In the genomic region with DNA sequence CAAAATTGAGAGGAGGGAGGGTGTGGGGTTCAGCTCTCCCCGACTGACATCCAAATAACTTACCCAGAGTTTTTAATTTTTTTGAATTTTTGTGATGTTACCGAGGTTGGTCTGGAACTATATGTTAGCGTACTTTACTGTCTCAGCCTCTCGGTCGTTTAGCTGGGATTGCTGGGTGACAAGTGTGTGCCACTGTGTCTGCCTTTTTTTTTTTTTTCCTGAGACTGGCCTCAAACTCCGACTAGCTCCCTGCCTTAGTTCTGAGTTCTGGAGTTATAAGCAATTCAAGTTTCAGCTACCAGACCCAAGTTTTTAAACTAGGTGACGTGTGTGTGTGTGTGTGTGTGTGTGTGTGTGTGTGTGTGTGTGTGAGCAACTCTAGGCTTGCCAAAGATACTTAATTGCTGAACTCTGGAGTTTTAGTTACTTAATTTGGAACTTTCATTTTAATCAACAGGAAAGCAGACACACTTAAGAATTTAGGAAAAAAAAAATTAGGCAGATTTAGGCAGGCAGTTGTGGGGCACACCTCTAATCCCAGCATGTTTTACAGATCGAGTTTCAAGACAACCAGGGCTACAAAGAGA, we compare ENCODE assay signal across 8 mouse cellular contexts. TPM values are rescaled to one million over a fixed set of nuclear protein-coding genes. Genes with fewer than 3 reads are reported as not detected.
DNase-seq lines count a peak whose midpoint lies in the region; ATAC-seq and TF ChIP-seq lines count a peak whose summit lies in the region.

No protein-coding gene starts in this region.

- WGBS in heart, embryonic 16.5 days, result 18% methylated on average over 8 of the region's 8 CpGs
- WGBS in hindbrain, embryonic 11.5 days, result 30% methylated on average over 8 of the region's 8 CpGs
- 23% methylated on average over 8 of the region's 8 CpGs for WGBS in midbrain, embryonic 13.5 days
- 12% methylated on average over 8 of the region's 8 CpGs for WGBS in lung, adult 2 months

- H3K4me1 ChIP-seq in heart, embryonic 16.5 days (ENCODE audit: control insufficient read depth, insufficient read depth, low read length), result peaks cover 17% of the 10 kb centered on the region
- H3K4me1 ChIP-seq in MEL (ENCODE audit: control insufficient read depth in 1 of 2, insufficient read depth in 2 of 2, low read length in 2 of 2), result peaks cover 9 to 19% of the 10 kb centered on the region in 2 experiments
- no peaks in the 10 kb centered on the region for H3K4me1 ChIP-seq in hindbrain, embryonic 11.5 days (replicated peaks; ENCODE audit: control insufficient read depth, insufficient read depth, low read length)
- peaks cover 25% of the 10 kb centered on the region for H3K4me1 ChIP-seq in midbrain, embryonic 13.5 days (replicated peaks)
- no peaks in the 10 kb centered on the region for H3K4me1 ChIP-seq in lung, adult 2 months (ENCODE audit: control insufficient read depth, insufficient read depth, low read length)

- TF ChIP-seq RAD21 in MEL (IDR thresholded peaks at IDR 0.05; ENCODE audit: low read depth, low read length), result no peak

- no peak for ATAC-seq in heart, embryonic 16.5 days (replicated peaks; ENCODE audit: extremely low read depth, insufficient read depth, low FRiP score)
- no peak for ATAC-seq in hindbrain, embryonic 11.5 days (ENCODE audit: low FRiP score)
- ATAC-seq in midbrain, embryonic 13.5 days, result no peak
- no peak for ATAC-seq in activated CD4-positive, CD25-positive, alpha-beta regulatory T cell, adult 4 months

- no peak for TF ChIP-seq CTCF in MEL (IDR thresholded peaks at IDR 0.05 in 2 of 3, conservative IDR thresholded peaks at IDR 0.05 in 1 of 3; ENCODE audit: control insufficient read depth in 1 of 3, insufficient read depth in 1 of 3, low read depth in 2 of 3, low read length in 3 of 3, poor library complexity in 1 of 3, severe bottlenecking in 1 of 3)
- no peak for TF ChIP-seq CTCF in lung, adult 2 months (IDR thresholded peaks at IDR 0.05; ENCODE audit: insufficient read depth, low read length)

- TF ChIP-seq POLR2A in MEL (IDR thresholded peaks at IDR 0.05; ENCODE audit: control insufficient read depth in 1 of 2, insufficient read depth in 1 of 2, low read depth in 1 of 2, low read length in 2 of 2, poor library complexity in 1 of 2), result no peak
- TF ChIP-seq POLR2A in lung, adult 2 months (IDR thresholded peaks at IDR 0.05; ENCODE audit: borderline replicate concordance, extremely low read depth, low read depth, low read length), result no peak

- TF ChIP-seq EP300 in MEL (IDR thresholded peaks at IDR 0.05; ENCODE audit: low read depth in 1 of 2, low read length in 2 of 2), result no peak

- peak overlapping the region; percentile 94 for H3K4me3 ChIP-seq in heart, embryonic 16.5 days (ENCODE audit: low read length)
- H3K4me3 ChIP-seq in MEL (ENCODE audit: control insufficient read depth in 1 of 2, insufficient read depth in 1 of 2, low read depth in 2 of 2, low read length in 2 of 2), result peak overlapping the region; percentile 86 to 87
- peak overlapping the region; percentile 92 for H3K4me3 ChIP-seq in hindbrain, embryonic 11.5 days (ENCODE audit: low read depth, low read length)
- peak overlapping the region; percentile 82 for H3K4me3 ChIP-seq in midbrain, embryonic 13.5 days (replicated peaks)
- no peak overlapping the region for H3K4me3 ChIP-seq in lung, adult 2 months (replicated peaks; ENCODE audit: extremely low read depth, low read depth, low read length)

- no peaks in the 10 kb centered on the region for H3K36me3 ChIP-seq in heart, embryonic 16.5 days (ENCODE audit: control insufficient read depth, insufficient read depth)
- H3K36me3 ChIP-seq in MEL (ENCODE audit: control insufficient read depth in 1 of 2, insufficient read depth in 2 of 2, low read length in 2 of 2), result peaks cover 14 to 43% of the 10 kb centered on the region in 2 experiments
- no peaks in the 10 kb centered on the region for H3K36me3 ChIP-seq in hindbrain, embryonic 11.5 days (ENCODE audit: control insufficient read depth, insufficient read depth, low read length)
- no peaks in the 10 kb centered on the region for H3K36me3 ChIP-seq in midbrain, embryonic 13.5 days

- peak overlapping the region; percentile 72 for H3K4me2 ChIP-seq in heart, embryonic 16.5 days (ENCODE audit: low read depth, low read length)
- H3K4me2 ChIP-seq in hindbrain, embryonic 11.5 days (replicated peaks; ENCODE audit: low read depth, low read length), result peak overlapping the region; percentile 53
- peak overlapping the region; percentile 84 for H3K4me2 ChIP-seq in midbrain, embryonic 13.5 days (replicated peaks)

- no peaks in the 10 kb centered on the region for H3K9me3 ChIP-seq in heart, embryonic 16.5 days (replicated peaks; ENCODE audit: control insufficient read depth, low read length)
- no peaks in the 10 kb centered on the region for H3K9me3 ChIP-seq in MEL (replicated peaks; ENCODE audit: insufficient read depth, low read length)
- no peaks in the 10 kb centered on the region for H3K9me3 ChIP-seq in hindbrain, embryonic 11.5 days (ENCODE audit: control insufficient read depth, low read length)
- no peaks in the 10 kb centered on the region for H3K9me3 ChIP-seq in midbrain, embryonic 13.5 days

- no peak for DNase-seq in heart, postnatal 14 days
- DNase-seq in MEL (ENCODE audit: low read depth, low spot score), result peak; percentile 41
- no peak for DNase-seq in hindbrain, embryonic 11.5 days (ENCODE audit: low spot score)
- no peak for DNase-seq in adrenal gland, postnatal 36 days
- DNase-seq in lung, adult 2 months, result no peak

- intact Hi-C loops in heart, postnatal 14 days (cut with DNase I), result no loop called here

- H3K27me3 ChIP-seq in heart, embryonic 16.5 days (ENCODE audit: control insufficient read depth, insufficient read depth, low read length), result no peaks in the 10 kb centered on the region
- no peaks in the 10 kb centered on the region for H3K27me3 ChIP-seq in MEL (ENCODE audit: control insufficient read depth in 1 of 2, insufficient read depth in 2 of 2, low read length in 2 of 2)
- H3K27me3 ChIP-seq in hindbrain, embryonic 11.5 days (ENCODE audit: control insufficient read depth, insufficient read depth, low read length), result no peaks in the 10 kb centered on the region
- H3K27me3 ChIP-seq in midbrain, embryonic 13.5 days, result no peaks in the 10 kb centered on the region

- H3K27ac ChIP-seq in heart, embryonic 16.5 days (ENCODE audit: low read length), result no peak overlapping the region
- H3K27ac ChIP-seq in MEL (ENCODE audit: control insufficient read depth, low read depth, low read length), result peak overlapping the region; percentile 16; the same call in 1 of the 2 replicates
- H3K27ac ChIP-seq in hindbrain, embryonic 11.5 days (ENCODE audit: low read depth, low read length), result no peak overlapping the region
- no peak overlapping the region for H3K27ac ChIP-seq in midbrain, embryonic 13.5 days

- peaks cover 58% of the 10 kb centered on the region for H3K79me2 ChIP-seq in MEL (ENCODE audit: control insufficient read depth, insufficient read depth, low read length, poor library complexity)

- H3K9ac ChIP-seq in heart, embryonic 16.5 days (ENCODE audit: low read length), result peak overlapping the region; percentile 86
- H3K9ac ChIP-seq in MEL (ENCODE audit: control insufficient read depth, low read depth, low read length, poor library complexity, severe bottlenecking), result peak overlapping the region; percentile 92
- 0 out of 2 replicates have a peak overlapping the region, but pooled peaks have one; percentile 8 for H3K9ac ChIP-seq in hindbrain, embryonic 11.5 days (ENCODE audit: low read depth, low read length)
- H3K9ac ChIP-seq in midbrain, embryonic 13.5 days (replicated peaks), result peak overlapping the region; percentile 46; the same call in 1 of the 2 replicates

TF ChIP-seq in MEL, 35 proteins besides CTCF, POLR2A, EP300 and RAD21 (continues in another document):
- no peak for TF ChIP-seq POLR2AphosphoS5 (IDR thresholded peaks at IDR 0.05; ENCODE audit: borderline replicate concordance, low read depth, low read length)
- TF ChIP-seq USF1 (IDR thresholded peaks at IDR 0.05; ENCODE audit: low read depth, low read length), result no peak

RNA-seq across cellular contexts. Expression of a gene that starts 1.3 kb away (rescaled TPM):
- 43.7 and 51.5 TPM in 2 replicates for polyA plus RNA-seq in heart, embryonic 16.5 days (2015; fragmentation: Nextera tagmentation; extraction: Ambion mirVana)
- 1 to 10 TPM; 3.4 to 6.5 TPM for total RNA-seq in heart, postnatal 14 days (2021)
- total RNA-seq in MEL (2012; rRNA removed), result 50.5 and 62.6 TPM in 2 replicates
- 10 to 100 TPM; 44.8 to 50.1 TPM for polyA plus RNA-seq in MEL (2012; ENCODE audit: insufficient read depth in 1 of 2, insufficient read length in 2 of 2, low read depth in 1 of 2, low replicate concordance in 2 of 2, missing spikeins in 1 of 2)
- polyA plus RNA-seq in hindbrain, embryonic 11.5 days (2014; fragmentation: Nextera tagmentation; extraction: Ambion mirVana), result 73.5 and 79.9 TPM in 2 replicates
- 27.1 and 29.0 TPM in 2 replicates for polyA plus RNA-seq in midbrain, embryonic 13.5 days (2015; fragmentation: Nextera tagmentation; extraction: Ambion mirVana)
- 1 to 10 TPM; 3.2 to 3.3 TPM for total RNA-seq in adrenal gland, postnatal 36 days (2021)
- 0.31 and 0.80 TPM in 2 replicates for polyA plus RNA-seq in lung, adult 2 months (2012; rRNA removed)
- 10 to 100 TPM; 16.6 to 21.3 TPM for polyA plus RNA-seq in activated CD4-positive, CD25-positive, alpha-beta regulatory T cell, adult 4 months (2017; shearing (Covaris generic))

RNA-seq across cellular contexts. Expression of a gene that starts 39.8 kb away (rescaled TPM):
- 81.9 and 85.6 TPM in 2 replicates for polyA plus RNA-seq in heart, embryonic 16.5 days (2015; fragmentation: Nextera tagmentation; extraction: Ambion mirVana)
- 10 to 100 TPM; 82.9 to 86.3 TPM for total RNA-seq in heart, postnatal 14 days (2021)
- 32.6 and 41.1 TPM in 2 replicates for total RNA-seq in MEL (2012; rRNA removed)
- 10 to 100 TPM; 76.8 to 87.5 TPM for polyA plus RNA-seq in MEL (2012; ENCODE audit: insufficient read depth in 1 of 2, insufficient read length in 2 of 2, low read depth in 1 of 2, low replicate concordance in 2 of 2, missing spikeins in 1 of 2)
- polyA plus RNA-seq in hindbrain, embryonic 11.5 days (2014; fragmentation: Nextera tagmentation; extraction: Ambion mirVana), result 49.0 and 58.2 TPM in 2 replicates
- 34.2 and 34.4 TPM in 2 replicates for polyA plus RNA-seq in midbrain, embryonic 13.5 days (2015; fragmentation: Nextera tagmentation; extraction: Ambion mirVana)
- 10 to 100 TPM; 86.6 to 99.3 TPM for total RNA-seq in adrenal gland, postnatal 36 days (2021)
- 9.5 and 34.9 TPM in 2 replicates for polyA plus RNA-seq in lung, adult 2 months (2012; rRNA removed)
- polyA plus RNA-seq in activated CD4-positive, CD25-positive, alpha-beta regulatory T cell, adult 4 months (2017; shearing (Covaris generic)), result 10 to 100 TPM; 62.6 to 67.5 TPM

RNA-seq across cellular contexts. Expression of a gene that starts 57.1 kb away (rescaled TPM):
- polyA plus RNA-seq in heart, embryonic 16.5 days (2015; fragmentation: Nextera tagmentation; extraction: Ambion mirVana), result 13.0 and 13.1 TPM in 2 replicates
- 1 to 10 TPM; 4.5 to 4.6 TPM for total RNA-seq in heart, postnatal 14 days (2021)
- total RNA-seq in MEL (2012; rRNA removed), result not detected in 2 replicates
- not detected for polyA plus RNA-seq in MEL (2012; ENCODE audit: insufficient read depth in 1 of 2, insufficient read length in 2 of 2, low read depth in 1 of 2, low replicate concordance in 2 of 2, missing spikeins in 1 of 2)
- 5.5 and 5.8 TPM in 2 replicates for polyA plus RNA-seq in hindbrain, embryonic 11.5 days (2014; fragmentation: Nextera tagmentation; extraction: Ambion mirVana)
- 4.9 and 5.1 TPM in 2 replicates for polyA plus RNA-seq in midbrain, embryonic 13.5 days (2015; fragmentation: Nextera tagmentation; extraction: Ambion mirVana)
- total RNA-seq in adrenal gland, postnatal 36 days (2021), result 10 to 100 TPM; 42.6 to 70.0 TPM
- polyA plus RNA-seq in lung, adult 2 months (2012; rRNA removed), result 20.0 and 28.6 TPM in 2 replicates
- 1 to 10 TPM in 1 of 2 experiments, not detected in 1; 1.1 TPM for polyA plus RNA-seq in activated CD4-positive, CD25-positive, alpha-beta regulatory T cell, adult 4 months (2017; shearing (Covaris generic))

Comparison
In these comparisons a context has a peak if more than half of its experiments do, and no peak if none do; other contexts are left out.
1. H3K9ac ChIP-seq: peak in every context shown above with its lines; median percentile 92 in MEL; 86 in heart, embryonic 16.5 days; 46 in midbrain, embryonic 13.5 days; 8 in hindbrain, embryonic 11.5 days.